ENCODE assay signal across 33 mouse cellular contexts in genomic region chr11:102101219-102101618, GRCm38 (mm10). TPM values are rescaled to one million over a fixed set of nuclear protein-coding genes. Genes with fewer than 3 reads are reported as not detected.
DNase-seq lines count a peak whose midpoint lies in the region; ATAC-seq and TF ChIP-seq lines count a peak whose summit lies in the region.
"Had no signal": no experiment of that assay in that cellular context is flagged by ENCODE, and none has a peak within 500 bp of the region (broad histone marks: within the 10 kb centered on the region; RNA-seq: fewer than 3 reads in every experiment).

TSS of gene Ppy (minus strand) at chr11:102101319.

- peak within 1 kb of the TSS; percentile 29; the same call in 1 of the 2 replicates for H3K9ac ChIP-seq in heart, embryonic 12.5 days
- no peak within 1 kb of the TSS for H3K9ac ChIP-seq in liver, embryonic 11.5 days (ENCODE audit: low read depth, low read length)
- H3K9ac ChIP-seq in liver, postnatal 0 days (replicated peaks): no peak within 1 kb of the TSS
- peak within 1 kb of the TSS; percentile 17; the same call in 1 of the 2 replicates for H3K9ac ChIP-seq in stomach, embryonic 16.5 days (ENCODE audit: low read length)
- no peak within 1 kb of the TSS for H3K9ac ChIP-seq in stomach, postnatal 0 days (ENCODE audit: low read length)
- H3K9ac ChIP-seq: forebrain, postnatal 0 days; hindbrain, embryonic 15.5 days; midbrain, embryonic 13.5 days had no signal

- no peak within 1 kb of the TSS for H3K27ac ChIP-seq in heart, embryonic 12.5 days (ENCODE audit: poor library complexity, severe bottlenecking)
- no peak within 1 kb of the TSS for H3K27ac ChIP-seq in liver, embryonic 11.5 days (ENCODE audit: low read depth, low read length)
- H3K27ac ChIP-seq in liver, postnatal 0 days (ENCODE audit: low read depth): no peak within 1 kb of the TSS
- no peak within 1 kb of the TSS for H3K27ac ChIP-seq in stomach, embryonic 16.5 days (ENCODE audit: low read length)
- H3K27ac ChIP-seq in stomach, postnatal 0 days (replicated peaks): no peak within 1 kb of the TSS
- H3K27ac ChIP-seq: hindbrain, embryonic 15.5 days; midbrain, embryonic 13.5 days had no signal

- H3K4me1 ChIP-seq in heart, embryonic 12.5 days (replicated peaks): peaks cover 18% of the 10 kb centered on the region
- H3K4me1 ChIP-seq in liver, embryonic 11.5 days (replicated peaks; ENCODE audit: control insufficient read depth, insufficient read depth, low read length): peaks cover 26% of the 10 kb centered on the region
- H3K4me1 ChIP-seq in liver, postnatal 0 days (ENCODE audit: insufficient read depth): peaks cover 21% of the 10 kb centered on the region
- H3K4me1 ChIP-seq in stomach, embryonic 16.5 days (ENCODE audit: control insufficient read depth, insufficient read depth, low read length): peaks cover 15% of the 10 kb centered on the region; the same call in 1 of the 2 replicates
- peaks cover 8% of the 10 kb centered on the region for H3K4me1 ChIP-seq in stomach, postnatal 0 days (replicated peaks; ENCODE audit: control insufficient read depth, insufficient read depth)

- no peak for TF ChIP-seq EP300 in liver, postnatal 0 days (IDR thresholded peaks at IDR 0.05; ENCODE audit: low read depth)
- TF ChIP-seq EP300 in stomach, postnatal 0 days (optimal IDR thresholded peaks at IDR 0.05): no peak

- no peak for ATAC-seq in heart, embryonic 12.5 days (ENCODE audit: insufficient number of reproducible peaks, low FRiP score)
- ATAC-seq in liver, embryonic 11.5 days (replicated peaks; ENCODE audit: low FRiP score): no peak
- ATAC-seq in liver, postnatal 0 days: no peak
- ATAC-seq in stomach, embryonic 16.5 days (ENCODE audit: insufficient read depth, low FRiP score): no peak
- no peak for ATAC-seq in stomach, postnatal 0 days (ENCODE audit: low FRiP score, low TSS enrichment)
- ATAC-seq: CD4-positive, CD25-positive, alpha-beta regulatory T cell, adult 4 months; forebrain, postnatal 0 days; midbrain, embryonic 13.5 days; Patski had no signal

- H3K27me3 ChIP-seq in heart, embryonic 12.5 days (replicated peaks): peaks cover 70% of the 10 kb centered on the region
- peaks cover 58% of the 10 kb centered on the region for H3K27me3 ChIP-seq in liver, embryonic 11.5 days (replicated peaks; ENCODE audit: control insufficient read depth, insufficient read depth, low read length)
- peaks cover 35% of the 10 kb centered on the region for H3K27me3 ChIP-seq in liver, postnatal 0 days (ENCODE audit: insufficient read depth, low read length)
- H3K27me3 ChIP-seq in stomach, embryonic 16.5 days (ENCODE audit: control insufficient read depth, insufficient read depth, low read length): peaks cover 20% of the 10 kb centered on the region
- peaks cover 4% of the 10 kb centered on the region; the same call in 1 of the 2 replicates for H3K27me3 ChIP-seq in stomach, postnatal 0 days (ENCODE audit: control insufficient read depth, insufficient read depth, low read length)

- H3K4me3 ChIP-seq in heart, embryonic 12.5 days: no peak within 1 kb of the TSS
- no peak within 1 kb of the TSS for H3K4me3 ChIP-seq in liver, embryonic 11.5 days (ENCODE audit: low read depth, low read length)
- no peak within 1 kb of the TSS for H3K4me3 ChIP-seq in liver, postnatal 0 days (ENCODE audit: low read depth, low read length)
- H3K4me3 ChIP-seq in stomach, embryonic 16.5 days (replicated peaks; ENCODE audit: low read length): no peak within 1 kb of the TSS
- H3K4me3 ChIP-seq in stomach, postnatal 0 days (ENCODE audit: low read depth, low read length): no peak within 1 kb of the TSS
- H3K4me3 ChIP-seq: hindbrain, embryonic 15.5 days; midbrain, embryonic 13.5 days had no signal

- peak within 1 kb of the TSS; percentile 39; the same call in 1 of the 2 replicates for H3K4me2 ChIP-seq in heart, embryonic 12.5 days
- H3K4me2 ChIP-seq in liver, embryonic 11.5 days: peak within 1 kb of the TSS; percentile 4; the same call in 1 of the 2 replicates
- no peak within 1 kb of the TSS for H3K4me2 ChIP-seq in liver, postnatal 0 days (ENCODE audit: low read depth, low read length)
- no peak within 1 kb of the TSS for H3K4me2 ChIP-seq in stomach, embryonic 16.5 days (ENCODE audit: low read depth, low read length)
- no peak within 1 kb of the TSS for H3K4me2 ChIP-seq in stomach, postnatal 0 days (replicated peaks; ENCODE audit: low read depth)
- H3K4me2 ChIP-seq: hindbrain, embryonic 15.5 days; midbrain, embryonic 13.5 days had no signal

- no peak for TF ChIP-seq CTCF in liver, postnatal 0 days (IDR thresholded peaks at IDR 0.05; ENCODE audit: low read depth)
- no peak for TF ChIP-seq CTCF in stomach, postnatal 0 days (IDR thresholded peaks at IDR 0.05; ENCODE audit: low read depth)

- intact Hi-C loops in left cerebral cortex, postnatal 36 days (cut with DNase I): no loop called here

- H3K36me3 ChIP-seq in heart, embryonic 12.5 days: no peaks in the 10 kb centered on the region
- H3K36me3 ChIP-seq in liver, embryonic 11.5 days (ENCODE audit: control insufficient read depth, insufficient read depth, low read length): no peaks in the 10 kb centered on the region
- no peaks in the 10 kb centered on the region for H3K36me3 ChIP-seq in liver, postnatal 0 days (replicated peaks; ENCODE audit: insufficient read depth, low read length)
- H3K36me3 ChIP-seq in stomach, embryonic 16.5 days (ENCODE audit: control insufficient read depth, insufficient read depth, low read length): no peaks in the 10 kb centered on the region
- no peaks in the 10 kb centered on the region for H3K36me3 ChIP-seq in stomach, postnatal 0 days (ENCODE audit: control insufficient read depth, insufficient read depth, low read length)
- H3K36me3 ChIP-seq: hindbrain, embryonic 15.5 days; midbrain, embryonic 13.5 days had no signal

- no peak for DNase-seq in heart, adult 18-20 months
- no peak for DNase-seq in liver, embryonic 11.5 days (ENCODE audit: low spot score)
- no peak for DNase-seq in liver, postnatal 0 days
- DNase-seq in stomach, postnatal 0 days (ENCODE audit: low spot score): no peak
- DNase-seq in left cerebral cortex, postnatal 36 days (ENCODE audit: low spot score in 2 of 2): no peak
- DNase-seq: adrenal gland, postnatal 36 days; cerebellum, adult 9-10 months; forebrain, postnatal 0 days; gastrocnemius, postnatal 25 days; heart, postnatal 36 days; kidney, adult 8-10 months; layer of hippocampus, postnatal 36 days; lung, adult 18-20 months; right cerebral cortex, adult 18-20 months; right cerebral cortex, postnatal 4 days; thymus, adult 18-20 months had no signal

- WGBS in heart, embryonic 12.5 days: 67% methylated on average over 4 of the region's 4 CpGs
- 72% methylated on average over 4 of the region's 4 CpGs for WGBS in liver, embryonic 11.5 days
- 75% methylated on average over 4 of the region's 4 CpGs for WGBS in liver, postnatal 0 days (ENCODE audit: insufficient replicate concordance)
- WGBS in stomach, embryonic 16.5 days: 84% methylated on average over 4 of the region's 4 CpGs
- WGBS in stomach, postnatal 0 days: 78% methylated on average over 4 of the region's 4 CpGs

- no peaks in the 10 kb centered on the region for H3K9me3 ChIP-seq in heart, embryonic 12.5 days (replicated peaks)
- no peaks in the 10 kb centered on the region for H3K9me3 ChIP-seq in liver, embryonic 11.5 days (ENCODE audit: control insufficient read depth, low read length)
- H3K9me3 ChIP-seq in liver, postnatal 0 days (ENCODE audit: low read length): no peaks in the 10 kb centered on the region
- H3K9me3 ChIP-seq in stomach, embryonic 16.5 days (replicated peaks; ENCODE audit: control insufficient read depth, low read length): no peaks in the 10 kb centered on the region
- no peaks in the 10 kb centered on the region for H3K9me3 ChIP-seq in stomach, postnatal 0 days (ENCODE audit: control insufficient read depth, low read length)
- H3K9me3 ChIP-seq: hindbrain, embryonic 15.5 days; midbrain, embryonic 13.5 days had no signal

RNA-seq across cellular contexts. Expression of gene Ppy, which starts in this region (rescaled TPM):
- not detected in 2 replicates for polyA plus RNA-seq in heart, embryonic 12.5 days (2016; fragmentation: Nextera tagmentation; extraction: Ambion mirVana)
- total RNA-seq in heart, adult 18-20 months (2021): not detected
- polyA plus RNA-seq in liver, embryonic 11.5 days (2014; fragmentation: Nextera tagmentation; extraction: Ambion mirVana): not detected in 2 replicates
- 0.72 TPM in 1 of 2 replicates, not detected in the other for polyA plus RNA-seq in liver, postnatal 0 days (2015; fragmentation: Nextera tagmentation; extraction: Ambion mirVana)
- polyA plus RNA-seq in stomach, embryonic 16.5 days (2015; fragmentation: Nextera tagmentation; extraction: Ambion mirVana): 6.0 and 6.7 TPM in 2 replicates
- 3.3 and 5.4 TPM in 2 replicates for polyA plus RNA-seq in stomach, postnatal 0 days (2015; fragmentation: Nextera tagmentation; extraction: Ambion mirVana)
- not detected for total RNA-seq in left cerebral cortex, postnatal 36 days (2021)
- total RNA-seq: adrenal gland, adult 18-20 months; adrenal gland, postnatal 36 days; common myeloid progenitor, adult 5-6 weeks; ES-E14; forebrain, postnatal 0 days; gastrocnemius, postnatal 25 days; heart, postnatal 36 days; layer of hippocampus, adult 8-10 months; layer of hippocampus, postnatal 36 days; left cerebral cortex, postnatal 10 days; megakaryocyte, adult 5-6 weeks had no signal
- polyA plus RNA-seq: CD4-positive, CD25-positive, alpha-beta regulatory T cell, adult 4 months; embryonic facial prominence, embryonic 11.5 days; forebrain, embryonic 11.5 days; forebrain, postnatal 0 days; hindbrain, embryonic 15.5 days; limb, embryonic 14.5 days; midbrain, embryonic 13.5 days; neural tube, embryonic 14.5 days; Patski; stomach, embryonic 14.5 days had no signal

Comparison
In these comparisons a context has a peak if more than half of its experiments do, and no peak if none do; other contexts are left out.
1. H3K4me2 ChIP-seq: peak in heart, embryonic 12.5 days (single experiment) and liver, embryonic 11.5 days (single experiment); none in liver, postnatal 0 days (single experiment), stomach, embryonic 16.5 days (single experiment) and stomach, postnatal 0 days (single experiment).
2. H3K9ac ChIP-seq: peak in heart, embryonic 12.5 days (single experiment) and stomach, embryonic 16.5 days (single experiment); none in liver, embryonic 11.5 days (single experiment), liver, postnatal 0 days (single experiment) and stomach, postnatal 0 days (single experiment).